Mouse (Mus musculus) heart, embryonic 13.5 days (tissue): ENCODE measurements around the gene Kctd3. TPM values are rescaled to one million over a fixed set of nuclear protein-coding genes. Genes with fewer than 3 reads are reported as not detected.

Experiments
- ATAC-seq: fragments of 200-750 bp; cut with Nextera tagmentation; 2 replicates; pipeline ENCODE4 v1.8.0; 2017; ENCODE audit warnings: moderate TSS enrichment; ENCODE audit not compliant: insufficient number of reproducible peaks, low FRiP score, low TSS enrichment; ENCODE audit errors: extremely low read depth
- H3K27ac ChIP-seq: fragments of 300-500 bp; sonication (generic); replicated peaks from 2 replicates; pipeline ENCODE4 v1.5.1; 2015; ENCODE audit warnings: moderate library complexity, mild to moderate bottlenecking, inconsistent platforms
- H3K27me3 ChIP-seq: fragments of 300-500 bp; sonication (generic); replicated peaks from 2 replicates; pipeline ENCODE4 v1.6.1; 2015; ENCODE audit warnings: mild to moderate bottlenecking, inconsistent platforms
- H3K36me3 ChIP-seq: fragments of 300-500 bp; sonication (generic); 2 replicates; pipeline ENCODE4 v1.6.1; 2015; ENCODE audit warnings: mild to moderate bottlenecking, inconsistent platforms
- H3K4me1 ChIP-seq: fragments of 300-500 bp; sonication (generic); 2 replicates; pipeline ENCODE4 v1.6.1; 2015; ENCODE audit warnings: inconsistent platforms
- H3K4me2 ChIP-seq: fragments of 300-500 bp; sonication (generic); 2 replicates; pipeline ENCODE4 v1.6.1; 2015; ENCODE audit warnings: inconsistent platforms, mild to moderate bottlenecking, moderate library complexity
- H3K4me3 ChIP-seq: fragments of 300-500 bp; sonication (generic); 2 replicates; pipeline ENCODE4 v1.5.1; 2015; ENCODE audit warnings: moderate library complexity, mild to moderate bottlenecking, inconsistent platforms
- H3K9ac ChIP-seq: fragments of 300-500 bp; sonication (generic); 2 replicates; pipeline ENCODE4 v1.6.1; 2015; ENCODE audit warnings: inconsistent platforms, mild to moderate bottlenecking, moderate library complexity
- H3K9me3 ChIP-seq: fragments of 300-500 bp; sonication (generic); 2 replicates; pipeline ENCODE4 v1.6.1; 2016; ENCODE audit warnings: inconsistent platforms
- WGBS: fragments of 180-500 bp; shearing (Covaris S2); methylation state at CpG from one replicate; pipeline ENCODE4 v1.1.7; 2015; ENCODE audit warnings: mixed read lengths; 5-methylcytosine and 5-hydroxymethylcytosine counted together
- polyA plus RNA-seq: library from polyadenylated mRNA; unstranded; fragments of >200 nt; fragmentation: Nextera tagmentation; extraction: Ambion mirVana; gene quantifications from 2 replicates; pipeline ENCODE4 v1.2.1, GENCODE M21; 2015

The Kctd3 gene
- polyA plus RNA-seq, 1 experiment from 2014 or later, result 20.3 TPM

- Histone ChIP-seq H3K36me3 (0 out of 2 replicates have a peak, but pooled peaks cover 6% of the 10 kb centered on the region), H3K4me2 (peak overlapping the region; percentile 99), H3K27ac (no peak overlapping the region), H3K9me3 (no peaks in the 10 kb centered on the region), H3K9ac (no peak overlapping the region; the same call in 1 of the 2 replicates), H3K4me3 (peak overlapping the region; percentile 95), H3K4me1 (peaks cover 33% of the 10 kb centered on the region), H3K27me3 (no peaks in the 10 kb centered on the region)
- ATAC-seq, result peak; percentile 30; the same call in 1 of the 2 replicates
- WGBS, result 44% methylated on average over 7 of the region's 7 CpGs
These were observed 311 bp upstream of the Kctd3 start for GRCm38 (mm10) chr1:189007980-189008324.

DNA sequence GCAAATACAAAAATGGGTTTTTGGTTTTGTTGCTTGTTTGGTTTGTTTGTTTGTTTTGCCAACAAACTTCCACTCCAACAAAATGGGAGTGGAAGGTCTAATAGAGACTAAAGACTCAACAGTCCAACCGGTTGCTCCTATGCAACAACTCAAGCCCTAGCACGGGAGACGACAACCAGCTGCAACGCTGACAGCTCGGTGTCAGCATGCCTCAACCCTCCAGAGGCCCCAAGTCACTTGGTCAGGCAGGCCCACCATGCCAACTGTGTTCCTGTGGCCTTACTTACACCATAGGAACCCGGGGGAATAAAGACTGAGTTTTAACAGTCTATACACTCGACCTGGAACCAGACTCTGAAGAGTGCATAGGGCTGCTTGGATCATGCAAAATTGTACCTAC lies 815 bp downstream of the Kctd3 start:
- Histone ChIP-seq H3K9ac (peak overlapping the region; percentile 97), H3K27me3 (no peaks in the 10 kb centered on the region), H3K4me2 (peak overlapping the region; percentile 99), H3K27ac (no peak overlapping the region), H3K4me1 (peaks cover 26% of the 10 kb centered on the region), H3K4me3 (peak overlapping the region; percentile 95), H3K9me3 (no peaks in the 10 kb centered on the region), H3K36me3 (peaks cover 10% of the 10 kb centered on the region; the same call in 1 of the 2 replicates)
- ATAC-seq, result no peak
- WGBS, result 3% methylated on average over 7 of the region's 7 CpGs

DNA sequence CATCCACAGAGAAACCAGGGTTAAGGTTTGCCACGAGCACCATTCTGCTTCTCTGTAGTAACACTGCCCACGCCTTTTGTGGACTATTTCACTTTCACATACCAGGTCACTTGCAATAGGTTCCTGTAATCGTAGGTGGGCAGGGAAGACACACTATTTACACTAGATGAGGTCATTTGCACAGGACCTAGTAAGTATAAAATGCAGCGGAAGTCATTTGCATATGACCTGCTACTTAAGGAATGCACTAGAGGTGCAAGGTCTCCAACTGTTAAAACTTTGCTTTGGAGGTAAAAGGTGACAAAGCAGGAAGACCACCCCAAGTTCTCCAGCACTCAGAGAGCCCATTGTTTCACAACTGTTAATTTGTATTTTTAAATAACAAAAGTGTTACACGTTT lies 1.4 kb downstream of the Kctd3 start:
- Histone ChIP-seq H3K4me3 (peak overlapping the region; percentile 95), H3K4me2 (peak overlapping the region; percentile 99), H3K27me3 (no peaks in the 10 kb centered on the region), H3K27ac (no peak overlapping the region), H3K36me3 (peaks cover 12% of the 10 kb centered on the region; the same call in 1 of the 2 replicates), H3K9me3 (no peaks in the 10 kb centered on the region), H3K9ac (0 out of 2 replicates have a peak overlapping the region, but pooled peaks have one; percentile 21), H3K4me1 (peaks cover 26% of the 10 kb centered on the region)
- 56% methylated on average over 5 of the region's 5 CpGs for whole genome bisulfite sequencing
- no peak for ATAC-seq

DNA sequence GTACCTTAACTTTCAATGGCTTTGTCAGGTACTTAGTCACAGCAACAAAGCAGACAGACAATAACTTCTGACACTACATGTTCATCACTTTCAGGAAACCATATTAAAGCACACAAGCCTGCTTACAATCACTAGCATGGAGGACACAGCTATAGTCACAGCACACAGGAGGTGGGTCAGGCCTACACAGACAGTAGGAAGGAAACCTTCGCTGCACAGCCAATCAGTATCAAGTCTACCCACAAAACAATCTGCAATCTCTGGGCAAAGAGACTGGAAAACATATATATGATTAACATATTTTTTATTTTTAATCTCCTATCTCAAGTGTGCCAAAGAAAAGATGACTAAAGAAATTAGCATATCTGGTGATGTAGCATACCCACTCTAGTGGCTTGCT lies 2.9 kb downstream of the Kctd3 start:
- Histone ChIP-seq H3K4me3 (no peak overlapping the region), H3K4me1 (peaks cover 26% of the 10 kb centered on the region), H3K36me3 (peaks cover 26% of the 10 kb centered on the region), H3K9ac (no peak overlapping the region), H3K9me3 (no peaks in the 10 kb centered on the region), H3K27ac (no peak overlapping the region), H3K4me2 (no peak overlapping the region), H3K27me3 (no peaks in the 10 kb centered on the region)
- 92% methylated on average over 1 of the region's 1 CpGs for WGBS
- no peak for ATAC-seq

DNA sequence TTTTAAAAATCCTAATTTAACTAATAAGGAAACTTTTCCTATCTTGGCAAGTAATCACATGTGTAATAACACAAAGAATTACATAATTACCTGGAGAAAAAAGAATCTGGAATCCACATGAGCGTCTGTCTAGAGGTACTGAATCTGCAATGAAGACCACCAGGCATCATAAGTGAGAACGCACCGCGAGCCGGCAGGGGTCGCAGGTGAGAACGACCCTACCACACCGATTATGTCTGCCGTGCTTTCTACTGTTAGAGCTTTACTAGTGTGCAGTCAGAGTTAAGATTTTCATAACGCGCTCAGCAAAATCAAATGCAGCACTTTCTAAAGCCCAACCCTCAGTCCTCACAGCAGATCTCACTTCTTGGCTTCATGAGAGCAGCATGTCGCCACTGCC lies 5.8 kb downstream of the Kctd3 start:
- H3K9ac ChIP-seq, result no peak overlapping the region
- no peaks in the 10 kb centered on the region for H3K9me3 ChIP-seq
- peaks cover 23% of the 10 kb centered on the region for H3K4me1 ChIP-seq
- peaks cover 54% of the 10 kb centered on the region for H3K36me3 ChIP-seq
- no peak overlapping the region for H3K27ac ChIP-seq
- no peak overlapping the region for H3K4me3 ChIP-seq
- no peak for ATAC-seq
- no peak overlapping the region for H3K4me2 ChIP-seq
- WGBS, result 86% methylated on average over 12 of the region's 12 CpGs
- no peaks in the 10 kb centered on the region for H3K27me3 ChIP-seq

GRCm38 (mm10) chr1:188999981-189000380 lies 7.7 kb downstream of the Kctd3 start:
- no peak for ATAC-seq
- H3K4me3 ChIP-seq, result no peak overlapping the region
- H3K27me3 ChIP-seq, result no peaks in the 10 kb centered on the region
- H3K9me3 ChIP-seq, result no peaks in the 10 kb centered on the region
- peaks cover 73% of the 10 kb centered on the region for H3K36me3 ChIP-seq
- H3K4me2 ChIP-seq, result no peak overlapping the region
- peaks cover 5% of the 10 kb centered on the region for H3K4me1 ChIP-seq
- H3K27ac ChIP-seq, result no peak overlapping the region
- no peak overlapping the region for H3K9ac ChIP-seq
- 92% methylated on average over 10 of the region's 10 CpGs for WGBS

- H3K4me2 ChIP-seq, result no peak overlapping the region
- no peaks in the 10 kb centered on the region for H3K9me3 ChIP-seq
- no peaks in the 10 kb centered on the region; the same call in 1 of the 2 replicates for H3K4me1 ChIP-seq
- no peak overlapping the region for H3K4me3 ChIP-seq
- H3K27me3 ChIP-seq, result no peaks in the 10 kb centered on the region
- no peak overlapping the region for H3K27ac ChIP-seq
- 98% methylated on average over 3 of the region's 3 CpGs for WGBS
- peaks cover 84% of the 10 kb centered on the region for H3K36me3 ChIP-seq
- H3K9ac ChIP-seq, result no peak overlapping the region
- ATAC-seq, result no peak
These were observed 9.7 kb downstream of the Kctd3 start for GRCm38 (mm10) chr1:188997921-188998320.

DNA sequence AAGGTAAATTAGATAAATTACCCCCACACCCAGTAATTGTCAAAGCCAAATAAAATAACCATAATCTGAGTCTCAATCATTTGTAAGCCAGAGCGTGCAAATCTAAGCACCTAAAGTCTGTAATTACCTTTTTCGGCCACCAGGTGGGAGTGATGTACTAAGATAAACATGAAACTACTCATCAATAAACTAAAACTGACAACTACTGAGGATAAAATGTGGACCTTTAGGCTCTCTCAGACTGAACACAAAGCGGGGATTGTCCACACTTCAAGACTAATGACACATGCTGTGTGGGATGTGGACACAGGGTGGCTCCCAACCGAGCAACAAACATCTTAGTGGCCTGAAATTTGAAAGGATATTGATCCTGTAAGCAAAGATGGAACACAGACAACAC lies 14.4 kb downstream of the Kctd3 start:
- no peaks in the 10 kb centered on the region for H3K4me1 ChIP-seq
- 50% methylated on average over 4 of the region's 4 CpGs for WGBS
- H3K9me3 ChIP-seq, result no peaks in the 10 kb centered on the region
- no peak overlapping the region for H3K4me3 ChIP-seq
- peaks cover 83% of the 10 kb centered on the region for H3K36me3 ChIP-seq
- no peak for ATAC-seq
- no peak overlapping the region for H3K9ac ChIP-seq
- H3K4me2 ChIP-seq, result no peak overlapping the region
- no peak overlapping the region for H3K27ac ChIP-seq
- H3K27me3 ChIP-seq, result no peaks in the 10 kb centered on the region

GRCm38 (mm10) chr1:188980050-188980449 lies 27.6 kb downstream of the Kctd3 start:
- WGBS, result 26% methylated on average over 3 of the region's 3 CpGs
- H3K27me3 ChIP-seq, result no peaks in the 10 kb centered on the region
- H3K9me3 ChIP-seq, result no peaks in the 10 kb centered on the region
- no peaks in the 10 kb centered on the region for H3K4me1 ChIP-seq
- no peak overlapping the region for H3K4me2 ChIP-seq
- peaks cover 89% of the 10 kb centered on the region for H3K36me3 ChIP-seq
- no peak overlapping the region for H3K9ac ChIP-seq
- H3K4me3 ChIP-seq, result no peak overlapping the region
- ATAC-seq, result no peak
- no peak overlapping the region for H3K27ac ChIP-seq

DNA sequence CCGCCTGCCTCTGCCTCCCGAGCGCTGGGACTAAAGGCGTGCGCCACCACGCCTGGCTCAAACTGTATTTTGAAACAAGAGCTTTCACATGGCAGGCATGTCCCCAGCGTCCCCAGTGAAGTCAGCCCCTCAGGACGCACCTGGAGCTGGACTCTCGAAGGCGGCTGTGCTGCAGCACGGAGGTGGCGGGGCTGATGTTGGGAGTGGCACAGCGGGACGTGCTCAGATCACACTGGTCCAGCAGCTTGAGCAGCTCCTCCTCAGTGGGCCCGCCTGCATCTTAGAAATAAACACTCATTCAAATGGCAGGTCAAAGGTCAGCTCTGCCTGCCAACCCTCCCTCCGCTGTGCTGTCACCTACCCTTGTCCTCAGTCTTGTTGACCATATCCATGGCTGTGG lies 33.7 kb downstream of the Kctd3 start:
- peak; percentile 33; the same call in 1 of the 2 replicates for ATAC-seq
- Histone ChIP-seq H3K9ac (no peak overlapping the region), H3K4me1 (no peaks in the 10 kb centered on the region), H3K4me2 (no peak overlapping the region), H3K4me3 (no peak overlapping the region), H3K9me3 (no peaks in the 10 kb centered on the region), H3K27me3 (no peaks in the 10 kb centered on the region), H3K27ac (no peak overlapping the region), H3K36me3 (peaks cover 91% of the 10 kb centered on the region)
- WGBS, result 90% methylated on average over 16 of the region's 16 CpGs

DNA sequence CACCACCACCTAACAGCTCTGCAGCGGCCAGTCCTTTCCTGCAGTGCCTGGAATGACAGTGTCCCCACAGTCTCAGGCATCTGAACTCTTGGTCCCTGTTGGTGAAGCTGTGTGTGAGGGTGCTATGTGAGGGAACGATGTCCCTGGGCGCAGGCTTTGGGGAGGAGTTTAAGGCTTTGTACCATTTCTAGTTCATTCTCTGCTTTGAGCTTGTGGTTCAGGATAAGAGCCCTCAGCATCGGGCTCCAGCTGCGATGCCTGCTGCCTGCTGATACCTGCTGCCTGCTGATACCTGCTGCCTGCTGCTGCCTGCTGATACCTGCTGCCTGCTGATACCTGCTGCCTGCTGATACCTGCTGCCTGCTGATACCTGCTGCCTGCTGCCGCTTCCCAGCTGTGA lies 34.6 kb downstream of the Kctd3 start:
- Histone ChIP-seq H3K4me1 (no peaks in the 10 kb centered on the region), H3K4me2 (no peak overlapping the region), H3K9ac (no peak overlapping the region), H3K9me3 (no peaks in the 10 kb centered on the region), H3K27ac (no peak overlapping the region), H3K36me3 (peaks cover 91% of the 10 kb centered on the region), H3K27me3 (no peaks in the 10 kb centered on the region), H3K4me3 (no peak overlapping the region)
- 84% methylated on average over 6 of the region's 6 CpGs for WGBS
- ATAC-seq, result peak; percentile 53; the same call in 1 of the 2 replicates

DNA sequence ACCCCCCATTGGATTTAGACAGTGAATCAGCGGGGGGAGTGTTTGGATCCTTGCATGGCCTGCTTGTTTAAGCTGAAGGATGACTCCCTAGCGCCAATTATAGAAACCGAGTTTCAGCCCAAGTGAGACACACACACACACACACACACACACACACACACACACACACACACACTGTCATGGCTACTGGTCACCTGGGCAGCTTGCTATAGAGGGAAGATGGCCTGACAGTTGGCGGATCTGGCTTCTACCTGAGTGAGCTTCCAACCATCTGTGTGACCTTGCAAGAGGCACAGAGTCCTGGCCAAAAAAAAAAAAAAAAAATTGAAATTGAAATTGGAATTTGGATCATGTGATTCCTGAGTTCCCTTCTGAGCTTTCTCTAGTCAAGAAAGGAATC lies 55.1 kb downstream of the Kctd3 start:
- 84% methylated on average over 4 of the region's 4 CpGs for WGBS
- Histone ChIP-seq H3K4me1 (peaks cover 5% of the 10 kb centered on the region; the same call in 1 of the 2 replicates), H3K27ac (no peak overlapping the region), H3K4me2 (no peak overlapping the region), H3K9ac (no peak overlapping the region), H3K4me3 (no peak overlapping the region), H3K27me3 (no peaks in the 10 kb centered on the region), H3K9me3 (no peaks in the 10 kb centered on the region), H3K36me3 (no peaks in the 10 kb centered on the region)
- ATAC-seq, result no peak
